Mouse (Mus musculus) liver, adult 2 months (tissue): ENCODE measurements around the gene Ap5z1.

Experiments used
- CTCF ChIP-seq: fragments of 200-500 bp; IDR thresholded peaks from 2 replicates; pipeline ENCODE4 v1.5.1; 2011; ENCODE audit warnings: low read depth, low read length, control low read depth
- POLR2A ChIP-seq: fragments of 200-500 bp; IDR thresholded peaks from 2 replicates; pipeline ENCODE4 v1.6.1; 2011; ENCODE audit warnings: low read length, control low read depth; ENCODE audit not compliant: insufficient read depth; ENCODE audit errors: extremely low read depth

DNA sequence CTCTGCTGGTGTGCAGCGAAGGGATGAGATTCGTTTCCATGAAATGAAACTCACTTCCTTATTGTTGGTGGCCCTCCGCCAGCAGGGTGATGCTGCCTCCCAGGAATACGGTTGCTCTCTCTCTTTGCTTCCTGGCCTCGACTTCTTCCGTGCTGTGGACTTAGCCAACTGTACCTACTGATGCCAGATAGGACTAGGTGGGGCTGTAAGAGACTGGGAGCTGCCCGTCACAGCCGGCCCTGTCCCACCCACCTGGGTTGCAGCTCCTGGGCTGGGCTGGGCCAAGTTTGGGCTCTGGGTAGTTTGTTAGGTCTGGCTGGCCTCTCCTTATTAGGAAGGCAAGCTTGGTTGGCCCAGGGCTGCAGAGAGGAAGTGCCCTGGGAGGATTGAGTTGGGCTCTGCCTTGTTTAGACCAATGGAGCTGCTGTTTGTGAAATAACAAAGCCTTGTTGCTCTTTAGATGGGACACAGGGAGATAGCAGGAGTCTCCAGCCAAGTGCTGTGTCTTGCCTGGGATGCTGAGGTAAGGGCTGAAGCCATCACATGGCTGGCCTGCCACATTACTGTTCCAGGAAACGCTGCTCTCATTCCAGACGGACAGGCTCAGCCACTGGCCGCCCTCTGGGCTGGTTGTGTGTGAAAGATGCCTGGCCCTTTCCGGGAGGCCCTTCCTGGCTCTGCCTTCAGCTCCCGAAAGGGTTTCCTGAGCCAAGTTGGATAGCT, 39.0 kb upstream of the Ap5z1 start:
- TF ChIP-seq CTCF (no peak), POLR2A (no peak)
